Mouse (Mus musculus) CH12.LX (cell line): ENCODE results near the gene Degs2.

Experiments used
- BHLHE40 ChIP-seq: IDR thresholded peaks from 2 replicates; pipeline ENCODE4 v1.6.1; 2011; ENCODE audit warnings: mild to moderate bottlenecking, low read depth, low read length, improper control_type of control experiment
- CTCF ChIP-seq, 2 experiments: IDR thresholded peaks in 1 of 2; conservative IDR thresholded peaks in 1 of 2; 2 replicates each; pipeline ENCODE4 v1.5.1; 2011 to 2012; ENCODE audit warnings: low read depth in 2 of 2, low read length in 2 of 2, improper control_type of control experiment in 1 of 2, inconsistent platforms in 1 of 2, mild to moderate bottlenecking in 1 of 2, moderate library complexity in 1 of 2
- EP300 ChIP-seq: IDR thresholded peaks from 2 replicates; pipeline ENCODE4 v1.6.1; 2011; ENCODE audit warnings: low read length, improper control_type of control experiment
- ETS1 ChIP-seq: conservative IDR thresholded peaks from 2 replicates; pipeline ENCODE4 v1.6.1; 2012; ENCODE audit warnings: low read depth, mild to moderate bottlenecking, inconsistent platforms, low read length, improper control_type of control experiment, moderate library complexity
- JUND ChIP-seq: conservative IDR thresholded peaks from 2 replicates; pipeline ENCODE4 v1.6.1; 2011; ENCODE audit warnings: low read depth, low read length, improper control_type of control experiment
- MYC ChIP-seq: IDR thresholded peaks from 2 replicates; pipeline ENCODE4 v1.6.1; 2011; ENCODE audit warnings: low read depth, mild to moderate bottlenecking, improper control_type of control experiment, low read length
- NELFE ChIP-seq: IDR thresholded peaks from 2 replicates; pipeline ENCODE4 v1.6.1; 2011; ENCODE audit warnings: low read depth, low read length, improper control_type of control experiment
- POLR2A ChIP-seq: IDR thresholded peaks from 2 replicates; pipeline ENCODE4 v1.6.1; 2011; ENCODE audit warnings: low read depth, mild to moderate bottlenecking, improper control_type of control experiment, low read length
- RAD21 ChIP-seq: IDR thresholded peaks from 2 replicates; pipeline ENCODE4 v1.6.1; 2011; ENCODE audit warnings: low read depth, mild to moderate bottlenecking, low read length, improper control_type of control experiment, moderate library complexity
- RCOR1 ChIP-seq: conservative IDR thresholded peaks from 2 replicates; pipeline ENCODE4 v1.6.1; 2012; ENCODE audit warnings: low read depth, mild to moderate bottlenecking, inconsistent platforms, low read length, improper control_type of control experiment
- TBP ChIP-seq: conservative IDR thresholded peaks from 2 replicates; pipeline ENCODE4 v1.6.1; 2011; ENCODE audit warnings: low read depth, low read length, improper control_type of control experiment

- TF ChIP-seq JUND (no peak), POLR2A (no peak), CTCF (conservative IDR thresholded peaks at IDR 0.05 in 1 of 2, IDR thresholded peaks at IDR 0.05 in 1 of 2; ENCODE audit: low read depth in 2 of 2, low read length in 2 of 2) (no peak), EP300 (no peak), MYC (no peak), ETS1 (no peak), RCOR1 (no peak), TBP (no peak), NELFE (no peak), BHLHE40 (no peak), RAD21 (no peak)
Measured at GRCm38 (mm10) chr12:108647784-108648183, 54.3 kb downstream of the Degs2 start.
